Mouse (Mus musculus) spleen, adult 2 months (tissue): ENCODE measurements around the gene Hacd3.

Experiments
- CTCF ChIP-seq: fragments of 200-500 bp; IDR thresholded peaks from 2 replicates; pipeline ENCODE4 v1.5.1; 2011; ENCODE audit warnings: mild to moderate bottlenecking, inconsistent platforms; ENCODE audit not compliant: insufficient read depth, insufficient read length, insufficient replicate concordance; ENCODE audit errors: extremely low read depth
- POLR2A ChIP-seq: fragments of 200-500 bp; IDR thresholded peaks from 2 replicates; pipeline ENCODE4 v1.6.1; 2011; ENCODE audit warnings: low read depth, low read length, inconsistent platforms

GRCm38 (mm10) chr9:64938535-64938934, 83.0 kb downstream of the Hacd3 start:
- no peak for TF ChIP-seq CTCF
- TF ChIP-seq POLR2A = no peak
